Mouse (Mus musculus) C2C12 (cell line): ENCODE data around the gene Asxl1.

Source experiments
- CTCF ChIP-seq: IDR thresholded peaks from one replicate; pipeline ENCODE4 v1.5.1; 2011; ENCODE audit not compliant: control insufficient read depth, insufficient read depth, insufficient read length
- MAX ChIP-seq: IDR thresholded peaks from one replicate; pipeline ENCODE4 v1.6.1; 2011; ENCODE audit warnings: mild to moderate bottlenecking, control low read depth
- MYOD1 ChIP-seq: IDR thresholded peaks from one replicate; pipeline ENCODE4 v1.6.1; 2011; ENCODE audit warnings: low read depth; ENCODE audit not compliant: control insufficient read depth, insufficient read length

GRCm38 (mm10) chr2:153346221-153347182, 873 bp downstream of the Asxl1 start:
- TF ChIP-seq CTCF (no peak), MAX (no peak), MYOD1 (no peak)
